Mouse (Mus musculus) lung, postnatal 4 days (tissue): ENCODE data around the gene Tas2r131.
"Not testable (repeated sequence)": the region's sequence is repeated elsewhere in the genome, so short reads cannot be mapped to it uniquely, and the experiment has no call there.

Experiments used
- DNase-seq, 2 experiments: peaks; one replicate each; pipeline ENCODE4 v3.0.0; 2021

The Tas2r131 gene

GRCm38 (mm10) chr6:132957819-132958218 lies at the start of gene Tas2r131:
Gene Tas2r131, minus strand, starts transcription at chr6:132957919.
- no peak for DNase-seq

- DNase-seq, result no peak
Observed at GRCm38 (mm10) chr6:132980865-132981264, 23.1 kb upstream of the Tas2r131 start, which contains the start of gene Tas2r109. Gene Tas2r109, minus strand, starts transcription at chr6:132980965.

- DNase-seq, result no peak
Observed at GRCm38 (mm10) chr6:132950802-132951201, 6.9 kb downstream of the Tas2r131 start, which contains the start of gene Tas2r129. Gene Tas2r129, plus strand, starts transcription at chr6:132951102.

GRCm38 (mm10) chr6:132941376-132941775 lies 16.3 kb downstream of the Tas2r131 start:
- not testable (repeated sequence) for DNase-seq

- no peak for DNase-seq
Observed at GRCm38 (mm10) chr6:132909351-132909750, 48.4 kb downstream of the Tas2r131 start, which contains the start of gene Tas2r125. Gene Tas2r125, plus strand, starts transcription at chr6:132909651.
